Mouse (Mus musculus): ENCODE data around the gene Zcchc8. TPM values are rescaled to one million over a fixed set of nuclear protein-coding genes. Genes with fewer than 3 reads are reported as not detected.

The Zcchc8 gene
- polyA plus RNA-seq (2012; rRNA removed) = 9.4 and 9.7 TPM in 2 replicates

DNA sequence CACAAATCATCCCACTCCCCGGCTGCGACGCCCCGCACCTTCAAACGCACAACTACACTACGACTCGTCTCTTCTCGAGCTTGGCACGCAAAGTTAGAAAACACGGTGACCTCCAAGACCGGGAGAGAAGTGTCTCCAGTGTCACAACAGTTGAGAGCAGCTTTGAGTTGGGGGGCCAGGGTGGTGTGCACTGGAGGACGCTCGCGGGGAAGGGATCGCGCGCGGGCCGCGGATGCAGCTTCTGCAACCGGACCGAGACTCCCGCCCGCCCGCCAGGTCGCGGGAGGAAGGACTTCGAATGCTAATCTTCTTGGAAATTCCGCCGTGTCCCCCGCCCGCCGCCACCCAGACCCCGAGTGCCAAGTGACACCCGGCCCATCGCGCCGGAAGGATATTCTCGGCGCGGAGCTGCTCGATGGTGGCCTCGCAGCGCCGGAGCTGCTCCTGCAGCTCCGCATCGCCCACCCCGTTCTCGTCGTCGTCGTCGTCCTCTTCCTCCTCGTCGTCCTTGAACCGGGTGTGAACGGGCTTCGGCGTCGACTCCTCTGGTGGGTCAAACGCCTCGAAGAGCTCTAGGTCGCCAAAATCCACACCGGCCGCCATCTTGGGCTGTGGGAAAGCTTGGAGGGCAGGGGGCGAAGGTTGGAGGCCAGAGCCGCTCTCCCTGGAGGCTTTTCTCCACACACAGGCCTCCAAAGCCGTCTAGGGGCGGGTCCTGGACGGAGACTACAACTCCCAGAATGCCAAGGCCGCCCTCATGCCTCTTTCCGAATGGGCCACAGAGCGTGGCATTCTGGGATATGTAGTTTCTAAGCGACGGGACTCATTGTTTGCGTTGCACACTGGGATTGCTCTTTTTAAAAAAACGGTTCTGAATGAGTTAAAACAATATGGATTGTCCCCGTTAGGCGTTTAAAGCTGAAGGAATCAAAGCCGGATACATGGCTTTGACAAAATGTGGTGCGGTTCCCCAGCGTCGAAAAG, at the start of gene Zcchc8:
TSS of gene Zcchc8 (minus strand) at position 773 of the 984 bp plus-strand sequence.

DNA sequence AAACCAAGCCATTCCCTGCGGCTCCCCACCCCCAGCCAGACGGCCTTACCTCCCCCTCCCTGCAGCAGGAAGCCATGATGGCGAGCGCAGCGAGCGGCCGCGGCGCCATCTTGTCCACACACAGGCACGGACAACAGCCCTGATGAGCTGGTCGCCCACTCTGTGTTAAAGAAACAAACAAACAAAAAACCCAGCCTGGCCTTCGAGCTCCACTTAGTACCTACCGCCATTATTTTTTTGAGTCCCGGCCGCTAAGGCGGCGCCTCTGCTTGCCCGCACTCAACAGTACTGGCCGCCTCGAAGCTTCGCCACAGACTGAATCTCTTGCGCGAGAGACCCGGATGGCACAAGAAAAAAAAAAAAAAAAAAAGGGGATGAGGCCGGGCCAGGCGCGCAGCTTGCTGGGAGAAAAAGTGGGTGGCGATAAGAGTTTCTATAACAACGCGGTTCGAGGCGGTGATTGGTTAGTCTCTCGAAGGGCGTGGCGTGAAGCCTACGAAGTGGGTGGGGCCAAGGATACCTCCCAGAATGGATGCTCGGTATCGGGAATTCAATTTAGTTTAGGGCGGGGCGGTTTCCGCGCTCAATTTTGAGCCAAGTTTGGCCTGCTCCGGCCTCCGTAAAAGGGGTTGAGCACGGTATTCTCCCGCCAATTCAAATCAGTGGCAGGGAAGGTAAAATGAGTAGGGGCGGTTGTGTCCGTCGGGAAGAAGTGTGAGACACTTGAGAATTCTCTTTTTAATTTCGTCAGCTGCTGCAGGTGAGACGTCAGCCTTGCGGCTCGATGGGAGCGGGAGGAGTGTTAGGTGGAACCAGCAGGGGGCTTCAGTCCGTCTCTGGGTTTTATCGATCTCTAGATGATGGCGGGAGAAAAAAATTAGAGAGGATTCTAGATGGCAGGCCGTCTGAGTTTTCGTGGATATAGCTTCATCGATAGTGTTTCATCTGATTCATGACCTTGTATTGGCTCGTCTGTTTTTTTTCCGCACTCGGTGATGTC, 28.5 kb upstream of the Zcchc8 start, which contains the start of the genes Rsrc2 and Kntc1:
TSS of gene Rsrc2 (minus strand) at position 350 of the 1,000 bp plus-strand sequence.
TSS of gene Kntc1 (plus strand) at position 652 of the 1,000 bp plus-strand sequence.

DNA sequence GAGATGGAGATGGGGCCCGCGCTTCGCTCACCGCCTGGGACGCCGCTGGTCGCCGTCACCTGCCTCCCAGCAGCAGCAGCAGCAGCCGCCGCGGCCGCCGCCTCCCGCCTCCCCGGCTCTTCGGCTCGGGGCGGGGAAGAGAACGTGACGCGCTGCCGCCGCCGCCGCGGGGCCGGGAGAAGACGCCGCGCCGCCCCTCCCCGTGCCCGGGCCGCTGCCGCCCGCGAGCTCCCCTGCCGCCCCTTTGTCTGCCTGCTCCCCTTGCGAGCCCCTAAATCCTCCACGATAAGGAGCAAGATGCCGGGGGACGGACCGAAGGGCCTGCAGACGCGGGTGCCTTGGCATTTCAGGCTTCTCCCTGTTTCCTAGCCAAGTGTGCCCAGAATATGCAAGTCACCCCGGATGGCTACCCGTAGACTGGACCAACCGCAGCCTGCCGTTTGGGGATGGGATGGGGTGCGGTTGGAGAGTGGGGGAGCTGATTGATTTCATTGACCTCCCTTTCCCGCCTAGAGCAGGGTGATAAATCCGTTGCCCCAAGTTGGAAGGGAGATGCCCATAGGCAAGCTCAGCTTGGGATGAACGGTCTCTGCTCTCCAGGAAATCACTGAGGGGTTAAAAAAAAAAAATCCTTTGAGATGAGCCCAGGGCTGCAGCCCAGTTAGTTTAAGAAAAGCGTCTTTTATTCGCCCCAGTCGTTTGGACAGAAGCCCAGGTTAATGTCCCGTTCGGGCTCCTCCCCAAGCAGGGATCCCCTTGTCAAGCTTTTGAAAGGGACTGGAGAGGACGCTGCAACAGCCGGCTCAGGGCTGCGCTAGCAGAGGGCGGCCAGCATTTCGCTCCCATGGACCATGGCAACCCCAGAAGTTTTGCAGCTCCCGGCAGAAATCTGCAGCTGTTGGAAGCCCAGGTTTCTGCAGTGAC, 36.4 kb downstream of the Zcchc8 start, which contains the start of gene Clip1:
TSS of gene Clip1 (minus strand) at position 398 of the 924 bp plus-strand sequence.

Other genes with a start within 250 kb of the Zcchc8 start
- gene Lrrc43, start 231.8 kb downstream of the Zcchc8 start, polyA plus RNA-seq (2012; rRNA removed) = not detected in 2 replicates
- gene Il31, start 231.6 kb downstream of the Zcchc8 start, polyA plus RNA-seq (2012; rRNA removed) = not detected in 2 replicates
- 0.09 TPM in 1 of 2 replicates, not detected in the other for gene B3gnt4, start 210.6 kb downstream of the Zcchc8 start, polyA plus RNA-seq (2012; rRNA removed)
- gene Diablo, start 196.9 kb downstream of the Zcchc8 start, polyA plus RNA-seq (2012; rRNA removed) = 27.7 and 28.2 TPM in 2 replicates
- 4.1 and 6.3 TPM in 2 replicates for gene Gm49027, start 195.6 kb downstream of the Zcchc8 start, polyA plus RNA-seq (2012; rRNA removed)
- 3.4 and 3.6 TPM in 2 replicates for gene Vps33a, start 148.1 kb downstream of the Zcchc8 start, polyA plus RNA-seq (2012; rRNA removed)
- gene Clip1, start 36.5 kb downstream of the Zcchc8 start, polyA plus RNA-seq (2012; rRNA removed) = 11.1 and 20.2 TPM in 2 replicates
- 1.3 and 3.5 TPM in 2 replicates for gene Rsrc2, start 28.3 kb upstream of the Zcchc8 start, polyA plus RNA-seq (2012; rRNA removed)
- gene Kntc1, start 28.6 kb upstream of the Zcchc8 start, polyA plus RNA-seq (2012; rRNA removed) = 0.45 and 0.56 TPM in 2 replicates
- gene Hcar2, start 144.4 kb upstream of the Zcchc8 start, polyA plus RNA-seq (2012; rRNA removed) = 5.4 and 7.4 TPM in 2 replicates
- gene Hcar1, start 158.9 kb upstream of the Zcchc8 start, polyA plus RNA-seq (2012; rRNA removed) = 2.0 and 2.5 TPM in 2 replicates
- gene Denr, start 186.1 kb upstream of the Zcchc8 start, polyA plus RNA-seq (2012; rRNA removed) = 1.1 and 4.4 TPM in 2 replicates
- 0.14 TPM in 1 of 2 replicates, not detected in the other for gene Gm43518, start 206.3 kb upstream of the Zcchc8 start, polyA plus RNA-seq (2012; rRNA removed)
- 0.24 and 0.44 TPM in 2 replicates for gene Ccdc62, start 209.6 kb upstream of the Zcchc8 start, polyA plus RNA-seq (2012; rRNA removed)